Mouse (Mus musculus): ENCODE data around the gene Tfdp2.

DNA sequence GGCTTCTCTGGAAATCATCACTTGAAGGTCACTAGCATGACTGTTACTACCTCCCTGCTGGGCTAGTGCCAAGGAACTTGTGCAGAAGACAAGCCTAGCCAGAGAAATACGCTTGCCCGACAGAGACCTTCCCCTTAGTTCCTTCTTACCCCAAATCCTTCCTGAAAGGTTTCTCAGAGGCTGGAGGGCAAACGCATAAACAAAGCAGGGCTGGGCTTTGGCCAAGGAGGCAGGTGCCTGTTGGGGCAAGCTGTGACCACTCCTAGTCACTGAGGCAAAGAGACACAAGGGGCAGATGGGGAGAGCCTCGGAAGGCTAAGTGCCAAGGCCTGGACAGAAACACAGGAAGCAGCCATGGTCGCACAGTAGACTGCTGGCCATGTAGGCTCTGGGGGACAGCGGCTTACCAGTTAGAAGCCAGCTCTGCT is 130.4 kb downstream of the Tfdp2 start:
- TF ChIP-seq CTCF (IDR thresholded peaks at IDR 0.05; ENCODE audit: extremely low read depth, insufficient read depth, insufficient read length, insufficient replicate concordance) (no peak), POLR2A (IDR thresholded peaks at IDR 0.05; ENCODE audit: low read depth, low read length) (no peak)
